Mouse (Mus musculus) forebrain, embryonic 16.5 days (tissue): Measurements from ENCODE around the gene Omd. TPM values are rescaled to one million over a fixed set of nuclear protein-coding genes. Genes with fewer than 3 reads are reported as not detected.

Experiments
- ATAC-seq: fragments of 200-750 bp; cut with Nextera tagmentation; 2 replicates; pipeline ENCODE4 v1.8.0; 2017; ENCODE audit warnings: mild to moderate bottlenecking, moderate library complexity
- H3K27ac ChIP-seq: fragments of 300-500 bp; sonication (generic); 2 replicates; pipeline ENCODE4 v1.5.1; 2014; ENCODE audit warnings: low read length, control low read depth
- H3K27me3 ChIP-seq: fragments of 300-500 bp; sonication (generic); replicated peaks from 2 replicates; pipeline ENCODE4 v1.6.1; 2014; ENCODE audit warnings: low read length; ENCODE audit not compliant: control insufficient read depth, insufficient read depth
- H3K36me3 ChIP-seq: fragments of 300-500 bp; sonication (generic); 2 replicates; pipeline ENCODE4 v1.6.1; 2014; ENCODE audit not compliant: control insufficient read depth, insufficient read depth
- H3K4me1 ChIP-seq: fragments of 300-500 bp; sonication (generic); replicated peaks from 2 replicates; pipeline ENCODE4 v1.6.1; 2014; ENCODE audit warnings: low read length; ENCODE audit not compliant: control insufficient read depth, insufficient read depth
- H3K4me2 ChIP-seq: fragments of 300-500 bp; sonication (generic); 2 replicates; pipeline ENCODE4 v1.6.1; 2014; ENCODE audit warnings: mild to moderate bottlenecking, low read length, control low read depth
- H3K4me3 ChIP-seq: fragments of 300-500 bp; sonication (generic); replicated peaks from 2 replicates; pipeline ENCODE4 v1.5.1; 2014; ENCODE audit warnings: mild to moderate bottlenecking, low read length, control low read depth
- H3K9ac ChIP-seq: fragments of 300-500 bp; sonication (generic); replicated peaks from 2 replicates; pipeline ENCODE4 v1.6.1; 2014; ENCODE audit warnings: low read depth, low read length, control low read depth
- H3K9me3 ChIP-seq: fragments of 300-500 bp; sonication (generic); 2 replicates; pipeline ENCODE4 v1.6.1; 2016; ENCODE audit warnings: low read length; ENCODE audit not compliant: control insufficient read depth
- WGBS: fragments of 180-500 bp; shearing (Covaris S2); extraction: QIAGEN DNeasy Blood & Tissue Kit; methylation state at CpG from one replicate; pipeline ENCODE4 v1.1.7; 2014; 5-methylcytosine and 5-hydroxymethylcytosine counted together
- polyA plus RNA-seq: library from polyadenylated mRNA; unstranded; fragments of >200 nt; fragmentation: Nextera tagmentation; extraction: Ambion mirVana; gene quantifications from 2 replicates; pipeline ENCODE4 v1.2.1, GENCODE M21; 2015

Omd gene
- 0.80 and 1.4 TPM in 2 replicates for polyA plus RNA-seq

DNA sequence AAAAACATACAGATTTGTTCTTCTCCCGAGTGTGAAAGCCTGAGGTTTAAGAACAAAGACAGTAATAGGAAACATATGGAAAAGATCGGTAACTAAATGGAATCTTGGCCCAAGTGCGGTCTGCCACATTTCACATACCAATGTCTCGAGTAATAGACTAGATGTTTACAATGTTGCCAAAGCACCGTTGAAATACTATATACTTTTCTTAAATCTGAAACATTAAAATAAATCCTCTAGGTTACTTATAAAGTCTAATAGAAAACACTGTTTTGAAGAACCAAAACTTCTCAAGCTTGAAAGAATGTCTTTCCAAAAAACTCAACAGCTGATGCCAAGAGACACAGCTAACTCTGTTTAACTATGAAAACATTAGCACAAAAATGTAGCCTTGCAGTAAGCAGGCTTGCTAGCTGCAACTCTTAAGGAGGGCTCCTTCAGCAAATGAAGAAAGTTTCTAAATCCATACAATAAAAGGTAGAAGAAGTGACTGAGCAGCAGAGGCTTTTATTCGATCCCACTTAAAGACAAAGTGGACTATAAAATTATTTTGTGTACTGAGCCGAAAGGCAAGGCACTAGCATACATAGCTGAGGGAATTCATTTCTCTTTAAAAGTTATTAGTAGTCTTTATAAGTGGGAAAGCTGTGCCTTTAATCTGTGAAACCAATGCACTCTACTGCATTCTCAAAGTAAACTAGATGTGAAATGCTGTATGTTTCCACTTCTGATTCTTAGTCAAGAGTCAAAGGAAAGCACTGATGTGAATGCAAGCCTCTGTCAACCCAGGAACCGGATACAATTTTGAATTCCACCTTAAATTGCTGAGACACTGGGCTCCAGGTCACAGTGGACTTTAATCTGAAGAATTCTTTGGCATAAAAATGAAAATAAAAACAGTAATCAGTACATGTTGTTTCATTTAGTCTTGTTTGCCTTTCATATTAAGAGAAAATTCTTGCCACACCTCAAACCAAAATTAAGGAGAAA, at the start of gene Omd:
Gene Omd (plus strand): TSS at position 922 of the 990 bp plus-strand sequence.
- Histone ChIP-seq H3K9me3 (no peaks in the 10 kb centered on the region), H3K4me1 (no peaks in the 10 kb centered on the region), H3K27ac (no peak within 1 kb of the TSS), H3K4me2 (no peak within 1 kb of the TSS), H3K4me3 (no peak within 1 kb of the TSS), H3K36me3 (no peaks in the 10 kb centered on the region), H3K27me3 (no peaks in the 10 kb centered on the region), H3K9ac (no peak within 1 kb of the TSS)
- WGBS: 74% methylated on average over 8 of the region's 8 CpGs
- no peak for ATAC-seq

DNA sequence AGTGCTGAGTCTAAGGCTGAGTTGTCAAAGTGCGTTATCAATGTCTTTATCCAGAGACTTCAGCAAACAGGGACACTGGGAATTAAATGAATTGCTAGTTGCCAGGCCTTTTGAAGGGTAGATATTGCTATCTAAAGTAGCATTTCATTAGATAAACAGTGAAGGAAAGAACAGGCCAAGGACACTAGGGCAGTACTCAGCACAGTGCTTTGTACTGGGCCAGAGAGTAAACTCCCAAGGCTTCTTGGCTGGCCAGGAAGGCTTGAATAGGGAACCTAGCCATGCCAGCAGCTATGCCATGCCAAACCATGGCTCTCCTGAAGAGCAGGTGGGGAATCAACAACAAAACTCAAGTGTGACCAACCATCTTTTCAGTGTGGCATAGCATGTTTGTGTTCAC, 45.3 kb upstream of the Omd start:
- no peak overlapping the region for H3K4me3 ChIP-seq
- no peaks in the 10 kb centered on the region for H3K27me3 ChIP-seq
- no peak overlapping the region for H3K27ac ChIP-seq
- no peaks in the 10 kb centered on the region for H3K4me1 ChIP-seq
- H3K9me3 ChIP-seq: no peaks in the 10 kb centered on the region
- 95% methylated on average over 1 of the region's 1 CpGs for WGBS
- H3K4me2 ChIP-seq: no peak overlapping the region
- no peak for ATAC-seq
- H3K36me3 ChIP-seq: no peaks in the 10 kb centered on the region
- no peak overlapping the region for H3K9ac ChIP-seq

DNA sequence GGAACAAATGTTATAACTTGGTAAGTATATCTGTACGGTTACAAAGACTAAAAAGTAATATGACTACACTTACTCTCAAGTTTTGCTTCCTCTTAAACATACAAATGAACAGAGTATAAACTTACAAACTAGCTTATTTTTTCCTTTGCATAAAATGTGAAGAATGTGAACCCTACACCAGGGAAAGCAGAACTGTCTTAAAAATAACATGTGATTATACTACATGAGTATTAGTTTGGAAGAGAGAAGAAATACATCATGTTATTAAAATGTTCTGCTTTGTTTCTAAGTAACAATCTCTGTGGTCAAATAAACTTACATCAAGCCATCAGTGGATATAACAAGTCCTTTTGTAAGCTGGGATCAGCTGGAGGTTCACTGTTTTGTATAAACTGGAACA, 43.6 kb upstream of the Omd start:
- Histone ChIP-seq H3K27ac (no peak overlapping the region), H3K36me3 (no peaks in the 10 kb centered on the region), H3K9me3 (no peaks in the 10 kb centered on the region), H3K4me3 (no peak overlapping the region), H3K27me3 (no peaks in the 10 kb centered on the region), H3K4me2 (no peak overlapping the region), H3K9ac (no peak overlapping the region), H3K4me1 (no peaks in the 10 kb centered on the region)
- ATAC-seq: no peak
- 90% methylated on average over 1 of the region's 1 CpGs for WGBS

DNA sequence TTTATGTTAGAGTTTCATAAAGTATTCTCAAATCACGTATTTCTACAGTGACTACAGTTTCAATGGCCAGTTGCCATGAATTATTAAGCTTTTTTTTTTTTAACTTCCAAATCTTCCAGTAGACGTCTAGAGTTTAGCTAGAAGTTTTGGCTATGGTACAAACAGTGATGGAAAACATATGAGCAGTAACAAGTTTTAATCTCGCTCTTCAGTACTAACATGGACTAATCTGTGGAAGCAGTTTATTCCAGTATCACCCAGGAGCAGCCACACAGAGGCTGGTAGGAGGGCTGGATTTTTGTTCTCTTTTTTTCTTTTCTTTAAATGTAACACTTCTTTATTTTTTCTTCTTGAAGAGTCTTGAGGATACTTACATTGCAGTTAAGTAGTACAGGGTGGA, 38.0 kb upstream of the Omd start, which contains the start of gene Aspn:
Gene Aspn (plus strand): TSS at position 165 of the 400 bp plus-strand sequence.
- no peak within 1 kb of the TSS for H3K27ac ChIP-seq
- H3K4me2 ChIP-seq: no peak within 1 kb of the TSS
- no peaks in the 10 kb centered on the region for H3K36me3 ChIP-seq
- H3K9ac ChIP-seq: no peak within 1 kb of the TSS
- no peaks in the 10 kb centered on the region for H3K27me3 ChIP-seq
- no peaks in the 10 kb centered on the region for H3K4me1 ChIP-seq
- no peaks in the 10 kb centered on the region for H3K9me3 ChIP-seq
- WGBS: 76% methylated on average over 3 of the region's 3 CpGs
- no peak within 1 kb of the TSS for H3K4me3 ChIP-seq
- ATAC-seq: no peak

DNA sequence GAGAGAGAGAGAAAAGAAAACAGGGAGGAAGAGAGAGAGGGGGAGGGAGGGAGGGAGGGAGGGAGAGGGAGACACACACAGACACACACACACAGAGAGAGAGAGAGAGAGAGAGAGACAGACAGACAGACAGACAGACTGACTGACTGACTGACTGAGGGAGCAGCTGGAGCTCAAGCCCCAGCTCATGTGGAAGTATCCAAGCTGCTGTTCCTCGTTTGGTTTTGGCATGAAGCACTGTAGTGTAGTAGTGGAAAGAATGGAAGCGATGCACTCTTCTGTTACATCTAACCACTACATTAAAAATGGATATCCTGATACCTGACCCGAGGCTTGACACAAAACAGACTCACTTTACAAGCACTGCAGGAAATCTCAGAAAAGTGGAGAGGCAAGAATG, 36.6 kb upstream of the Omd start:
- Histone ChIP-seq H3K4me2 (no peak overlapping the region), H3K27ac (no peak overlapping the region), H3K36me3 (no peaks in the 10 kb centered on the region), H3K9me3 (no peaks in the 10 kb centered on the region), H3K4me1 (no peaks in the 10 kb centered on the region), H3K27me3 (no peaks in the 10 kb centered on the region), H3K9ac (no peak overlapping the region), H3K4me3 (no peak overlapping the region)
- 63% methylated on average over 3 of the region's 3 CpGs for WGBS
- no peak for ATAC-seq

DNA sequence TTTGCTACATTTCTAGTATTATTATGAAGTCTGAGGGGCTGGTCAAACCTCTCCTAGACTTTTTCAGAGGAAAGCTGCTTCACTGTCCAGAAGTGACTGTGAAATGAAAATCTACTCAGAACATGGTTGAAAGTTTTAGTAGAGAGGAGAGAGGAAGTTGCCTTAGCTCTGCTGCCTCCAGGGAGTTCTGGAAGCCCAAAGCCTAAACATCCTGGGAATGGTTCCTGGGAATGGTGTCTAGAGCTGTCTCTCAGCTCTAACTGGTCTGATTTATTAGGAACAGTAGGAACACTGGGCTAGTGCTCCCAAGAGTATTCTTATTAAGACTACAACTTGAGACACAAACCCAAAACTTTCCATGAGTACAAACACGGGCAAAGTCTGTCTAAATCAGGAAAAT, 35.7 kb upstream of the Omd start:
- Histone ChIP-seq H3K36me3 (no peaks in the 10 kb centered on the region), H3K27ac (no peak overlapping the region), H3K9me3 (no peaks in the 10 kb centered on the region), H3K9ac (no peak overlapping the region), H3K4me2 (no peak overlapping the region), H3K4me1 (no peaks in the 10 kb centered on the region), H3K4me3 (no peak overlapping the region), H3K27me3 (no peaks in the 10 kb centered on the region)
- ATAC-seq: no peak
- 89% methylated on average over 1 of the region's 1 CpGs for WGBS

DNA sequence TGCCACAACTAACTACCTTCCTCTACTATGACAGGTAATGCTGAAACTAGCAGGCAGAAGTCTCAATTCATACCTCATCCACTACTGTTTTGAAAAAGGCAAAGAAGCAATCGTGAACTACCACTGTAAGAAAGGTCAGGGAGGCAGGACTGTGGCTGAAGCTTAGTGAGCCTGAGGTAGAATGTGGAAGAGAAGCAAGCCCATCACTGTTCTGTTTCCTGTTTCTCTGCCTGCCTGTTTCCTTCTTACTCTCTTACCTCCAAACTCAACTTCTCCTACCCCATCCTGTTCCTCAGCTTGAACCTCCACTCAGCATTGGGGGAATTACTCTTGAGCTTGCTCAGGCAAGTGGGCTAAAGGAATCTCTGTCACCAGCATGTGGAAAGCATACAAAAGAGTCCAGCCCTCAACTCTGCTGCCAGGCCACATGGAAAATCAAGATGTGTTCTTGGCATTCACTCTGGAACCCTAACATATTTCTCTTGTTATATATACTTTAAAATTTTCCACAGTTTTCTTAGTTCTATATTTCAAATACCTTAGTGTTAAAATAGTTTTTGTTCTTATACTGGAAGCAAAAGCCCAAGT, 34.6 kb upstream of the Omd start:
- WGBS: 91% methylated on average over 1 of the region's 1 CpGs
- H3K36me3 ChIP-seq: no peaks in the 10 kb centered on the region

DNA sequence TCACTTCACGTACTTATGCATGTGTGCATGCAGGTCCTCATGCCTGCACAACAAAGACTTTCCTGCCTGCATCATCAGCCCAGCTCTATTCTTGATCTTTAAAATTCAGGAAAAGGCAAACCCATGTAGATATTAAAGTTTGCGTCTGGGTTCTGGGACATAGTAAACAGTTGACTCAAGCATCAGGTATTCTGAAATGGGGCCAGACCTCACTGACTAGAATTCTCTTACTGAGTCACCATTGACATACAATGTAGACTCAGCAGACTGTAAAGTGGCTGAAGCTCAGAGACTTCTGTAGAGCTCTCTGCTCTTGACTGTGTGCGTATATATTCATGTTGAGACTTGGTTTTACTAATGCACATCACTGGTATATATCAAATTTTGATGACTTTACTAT, 32.6 kb upstream of the Omd start:
- H3K9me3 ChIP-seq: no peaks in the 10 kb centered on the region
- no peaks in the 10 kb centered on the region for H3K36me3 ChIP-seq
- no peaks in the 10 kb centered on the region for H3K27me3 ChIP-seq
- no peak for ATAC-seq
- no peak overlapping the region for H3K9ac ChIP-seq
- H3K4me1 ChIP-seq: no peaks in the 10 kb centered on the region
- 91% methylated on average over 3 of the region's 3 CpGs for WGBS
- no peak overlapping the region for H3K27ac ChIP-seq
- H3K4me2 ChIP-seq: no peak overlapping the region
- H3K4me3 ChIP-seq: no peak overlapping the region

More for the DNA sequence above, 34.6 kb upstream of the Omd start:
- Histone ChIP-seq H3K9ac (no peak overlapping the region), H3K4me3 (no peak overlapping the region), H3K4me2 (no peak overlapping the region), H3K27ac (no peak overlapping the region), H3K27me3 (no peaks in the 10 kb centered on the region), H3K4me1 (no peaks in the 10 kb centered on the region), H3K9me3 (no peaks in the 10 kb centered on the region)
- ATAC-seq: no peak

DNA sequence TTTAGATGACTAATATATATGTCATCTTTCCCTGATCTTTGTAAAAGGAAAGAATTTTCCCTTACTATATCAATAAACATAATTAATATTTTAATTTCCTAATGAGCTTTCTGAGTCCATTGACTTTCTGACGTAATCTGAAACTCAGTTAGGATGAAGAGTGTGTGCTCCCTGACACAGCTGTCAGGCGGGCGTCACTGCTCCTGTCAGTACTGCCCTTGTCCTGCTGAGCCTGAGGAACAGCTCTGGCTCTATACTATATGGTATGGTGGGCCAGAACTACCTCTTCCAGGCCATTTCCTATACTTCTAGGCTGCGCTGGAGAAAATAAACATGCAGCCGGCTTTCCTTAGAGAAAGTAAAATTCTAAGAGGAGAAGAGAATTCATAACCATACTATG, 27.7 kb upstream of the Omd start:
- no peak overlapping the region for H3K4me2 ChIP-seq
- H3K4me3 ChIP-seq: no peak overlapping the region
- H3K4me1 ChIP-seq: no peaks in the 10 kb centered on the region
- H3K9me3 ChIP-seq: no peaks in the 10 kb centered on the region
- 88% methylated on average over 5 of the region's 5 CpGs for WGBS
- no peak overlapping the region for H3K27ac ChIP-seq
- no peak for ATAC-seq
- no peaks in the 10 kb centered on the region for H3K36me3 ChIP-seq
- H3K27me3 ChIP-seq: no peaks in the 10 kb centered on the region
- no peak overlapping the region for H3K9ac ChIP-seq
